8 mouse cellular contexts compared by ENCODE assay signal in genomic region chr7:98729661-98730271, GRCm38 (mm10). TPM values are rescaled to one million over a fixed set of nuclear protein-coding genes. Genes with fewer than 3 reads are reported as not detected.
DNase-seq lines count a peak whose midpoint lies in the region; ATAC-seq and TF ChIP-seq lines count a peak whose summit lies in the region.

No protein-coding gene starts in this region.

- whole genome bisulfite sequencing in cerebellum, adult 2 months: 4% methylated on average over 19 of the region's 19 CpGs
- 25% methylated on average over 19 of the region's 19 CpGs for WGBS in stomach, embryonic 15.5 days

- DNase-seq in cerebellum, adult 2 months: peak; percentile 31 to 32
- DNase-seq in cerebellum, adult 8-10 months: no peak
- DNase-seq in urinary bladder, postnatal 14 days (ENCODE audit: low spot score): peak; percentile 24
- no peak for DNase-seq in urinary bladder, adult 2 months (ENCODE audit: low spot score)
- DNase-seq in kidney, postnatal 14 days: peak; percentile 33
- DNase-seq in layer of hippocampus, postnatal 25 days (ENCODE audit: extremely low spot score in 1 of 2, low spot score in 1 of 2): no peak
- DNase-seq in right cerebral cortex, postnatal 36 days (ENCODE audit: low spot score in 2 of 2): no peak

- peak overlapping the region; percentile 41 for H3K4me3 ChIP-seq in cerebellum, adult 2 months (replicated peaks; ENCODE audit: insufficient read depth, low read depth, low read length)
- 0 out of 2 replicates have a peak overlapping the region, but pooled peaks have one; percentile 5 for H3K4me3 ChIP-seq in stomach, embryonic 15.5 days (replicated peaks)

- TF ChIP-seq CTCF in cerebellum, adult 2 months (IDR thresholded peaks at IDR 0.05; ENCODE audit: borderline replicate concordance, insufficient read depth, low read depth, low read length): no peak

- H3K4me1 ChIP-seq in cerebellum, adult 2 months (ENCODE audit: control insufficient read depth, insufficient read depth, low read length): peaks cover 8% of the 10 kb centered on the region
- peaks cover 6% of the 10 kb centered on the region for H3K4me1 ChIP-seq in stomach, embryonic 15.5 days

- no peak for ATAC-seq in stomach, embryonic 15.5 days (ENCODE audit: insufficient read depth, low FRiP score, low read depth)

- H3K9ac ChIP-seq in stomach, embryonic 15.5 days: no peak overlapping the region

- TF ChIP-seq POLR2A in cerebellum, adult 2 months (IDR thresholded peaks at IDR 0.05; ENCODE audit: borderline replicate concordance, insufficient read depth, low read length): no peak

- H3K36me3 ChIP-seq in stomach, embryonic 15.5 days: no peaks in the 10 kb centered on the region

- H3K4me2 ChIP-seq in stomach, embryonic 15.5 days: peak overlapping the region; percentile 32

- H3K27ac ChIP-seq in cerebellum, adult 2 months (ENCODE audit: insufficient read depth, low read length): no peak overlapping the region
- H3K27ac ChIP-seq in stomach, embryonic 15.5 days: peak overlapping the region; percentile 44; the same call in 1 of the 2 replicates

- no peaks in the 10 kb centered on the region for H3K9me3 ChIP-seq in stomach, embryonic 15.5 days

- no peaks in the 10 kb centered on the region for H3K27me3 ChIP-seq in cerebellum, adult 2 months (ENCODE audit: control insufficient read depth, insufficient read depth, low read length)
- H3K27me3 ChIP-seq in stomach, embryonic 15.5 days (replicated peaks): 0 out of 2 replicates have a peak, but pooled peaks cover 2% of the 10 kb centered on the region

RNA-seq across cellular contexts. Expression of gene Thap12, which starts 26.9 kb away (rescaled TPM):
- polyA plus RNA-seq in cerebellum, adult 2 months (2012; rRNA removed): 44.8 and 46.0 TPM in 2 replicates
- polyA plus RNA-seq in urinary bladder, adult 2 months (2012; rRNA removed): 44.8 and 52.7 TPM in 2 replicates
- polyA plus RNA-seq in stomach, embryonic 15.5 days (2015; fragmentation: Nextera tagmentation; extraction: Ambion mirVana): 47.2 and 49.5 TPM in 2 replicates
- 10 to 100 TPM; 71.0 to 78.5 TPM for total RNA-seq in layer of hippocampus, postnatal 25 days (2021)

Comparison
In these comparisons a context has a peak if more than half of its experiments do, and no peak if none do; other contexts are left out.
1. DNase-seq: peak in cerebellum, adult 2 months (2 of 2), urinary bladder, postnatal 14 days (single experiment) and kidney, postnatal 14 days (single experiment); none in cerebellum, adult 8-10 months (single experiment), urinary bladder, adult 2 months (single experiment), layer of hippocampus, postnatal 25 days (0 of 2) and right cerebral cortex, postnatal 36 days (0 of 2).